Mouse (Mus musculus): Measurements from ENCODE around the gene Grik4. TPM values are rescaled to one million over a fixed set of nuclear protein-coding genes. Genes with fewer than 3 reads are reported as not detected.

The Grik4 gene
- total RNA-seq, 2 experiments from 2014 or later: 50.8 to 60.9 TPM

DNA sequence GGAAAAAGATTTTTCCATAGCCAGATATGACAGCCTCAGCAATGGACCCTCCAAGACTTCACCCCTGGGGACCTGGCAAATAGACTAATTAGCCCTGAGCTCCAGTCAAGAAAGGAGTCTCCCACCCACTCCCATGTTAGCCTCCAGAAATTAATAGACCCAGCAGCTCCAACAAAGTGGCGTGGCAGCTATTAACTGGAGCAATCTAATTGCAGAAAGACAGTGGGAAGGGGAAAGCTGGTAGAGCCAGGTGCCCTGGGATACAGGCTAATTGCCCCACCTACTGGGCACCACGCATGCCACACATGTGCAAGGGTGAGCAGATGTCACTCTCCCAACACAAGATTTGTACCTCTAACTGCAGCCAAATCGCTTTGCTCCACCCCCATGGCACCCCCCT, 342.8 kb downstream of the Grik4 start:
- no peak for DNase-seq (ENCODE audit: low spot score in 2 of 2)

- DNase-seq (ENCODE audit: low spot score in 2 of 2): no peak
Measured at GRCm38 (mm10) chr9:42597525-42597924, 346.8 kb downstream of the Grik4 start.

DNA sequence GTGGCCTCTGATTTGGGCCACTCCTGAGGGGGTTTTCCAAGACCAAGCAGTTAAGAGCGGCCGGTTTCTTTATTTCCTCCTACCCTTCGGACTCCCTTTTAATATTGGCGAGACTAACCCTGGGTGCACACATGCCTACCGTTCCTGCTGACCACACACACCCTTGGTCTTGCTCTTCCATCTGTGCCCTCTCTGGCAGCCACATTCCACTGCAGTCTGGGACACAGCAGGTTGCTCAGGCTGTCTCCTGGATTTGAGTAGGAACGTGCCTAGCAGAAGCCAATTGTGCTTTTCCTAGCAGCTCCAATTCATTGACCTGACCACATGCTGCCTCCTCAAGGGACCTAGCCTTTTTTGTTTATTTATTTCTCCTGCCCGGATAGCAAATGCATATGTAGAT, 365.8 kb downstream of the Grik4 start:
- no peak for DNase-seq (ENCODE audit: low spot score in 2 of 2)

DNA sequence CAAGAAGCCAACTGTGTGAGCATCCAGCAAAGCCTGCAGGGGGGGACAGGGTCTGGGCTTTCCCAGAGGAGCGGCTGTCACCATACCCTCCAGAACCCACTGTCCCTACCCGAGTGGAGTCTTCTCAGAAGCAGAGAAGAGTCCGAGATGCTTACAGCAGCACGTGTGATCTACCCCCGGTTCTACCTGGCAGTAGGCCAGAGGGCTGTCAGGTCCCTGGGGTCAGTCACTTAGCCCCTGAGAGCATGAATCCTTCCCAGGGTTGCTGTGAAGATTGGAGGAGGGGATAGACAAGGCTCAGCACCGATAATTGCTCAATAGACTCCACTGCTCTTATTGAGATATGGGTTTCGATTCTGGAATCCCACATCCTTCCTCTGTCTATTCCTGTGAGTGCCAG, 366.2 kb downstream of the Grik4 start:
- DNase-seq (ENCODE audit: low spot score in 2 of 2): no peak

- peak in 1 of 2 experiments; percentile 25 for DNase-seq (ENCODE audit: low spot score in 2 of 2)
Measured at GRCm38 (mm10) chr9:42573616-42574350, 370.5 kb downstream of the Grik4 start.

DNA sequence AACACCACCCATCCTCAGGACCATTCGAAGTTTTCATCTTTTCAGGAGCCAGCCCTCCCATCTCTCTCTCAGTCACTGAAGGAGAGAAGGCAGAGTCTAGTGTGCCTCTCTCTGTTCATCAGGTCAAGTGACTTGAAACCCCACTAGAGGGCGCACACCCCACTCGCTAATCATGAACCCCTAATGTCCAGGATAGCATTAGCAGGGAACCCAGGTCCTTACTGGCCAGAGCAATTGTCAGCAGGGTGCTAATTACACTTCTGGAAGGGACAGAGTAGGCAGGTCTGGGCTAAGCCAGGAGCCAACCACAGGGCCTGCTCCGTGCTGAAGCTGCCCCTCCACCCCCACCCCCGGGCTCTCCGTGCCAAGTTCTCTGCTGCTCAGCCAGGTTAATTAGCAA, 371.1 kb downstream of the Grik4 start:
- peak; percentile 75 to 84 for DNase-seq (ENCODE audit: low spot score in 2 of 2)

- no peak for DNase-seq (ENCODE audit: low spot score in 2 of 2)
Measured at GRCm38 (mm10) chr9:42565921-42566320, 378.4 kb downstream of the Grik4 start.

- no peak for DNase-seq (ENCODE audit: low spot score in 2 of 2)
Measured at GRCm38 (mm10) chr9:42555186-42555585, 389.1 kb downstream of the Grik4 start.

- DNase-seq (ENCODE audit: low spot score in 2 of 2): peak; percentile 97
Measured at GRCm38 (mm10) chr9:42550116-42550515, 394.2 kb downstream of the Grik4 start.

GRCm38 (mm10) chr9:42548981-42549380, 395.3 kb downstream of the Grik4 start:
- DNase-seq (ENCODE audit: low spot score in 2 of 2): no peak

- no peak for DNase-seq (ENCODE audit: low spot score in 2 of 2)
Measured at GRCm38 (mm10) chr9:42544521-42544920, 399.8 kb downstream of the Grik4 start.

- no peak for DNase-seq (ENCODE audit: low spot score in 2 of 2)
Measured at GRCm38 (mm10) chr9:42533491-42533890, 410.8 kb downstream of the Grik4 start.

DNA sequence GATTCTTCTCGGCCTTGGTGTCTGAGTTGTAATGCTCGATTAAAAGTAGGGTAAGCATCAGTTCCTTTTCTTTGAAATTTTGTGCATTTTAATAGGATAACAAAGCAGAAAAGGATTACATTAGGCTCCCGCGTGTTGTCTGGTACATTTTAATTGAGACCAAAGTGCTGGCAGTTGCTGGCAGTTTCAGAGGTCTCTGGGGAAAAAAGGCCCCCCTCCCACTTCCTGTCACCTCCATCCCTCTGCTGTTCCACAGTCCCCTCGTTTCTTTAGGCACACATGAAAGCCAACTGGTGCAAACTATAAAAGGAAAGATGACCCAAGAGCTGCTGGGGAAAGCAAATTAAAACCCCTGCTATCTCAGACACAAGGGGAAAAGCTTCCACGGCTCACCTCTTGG, 411.3 kb downstream of the Grik4 start:
- no peak for DNase-seq (ENCODE audit: low spot score in 2 of 2)

- no peak for DNase-seq (ENCODE audit: low spot score in 2 of 2)
Measured at GRCm38 (mm10) chr9:42531951-42532350, 412.3 kb downstream of the Grik4 start.

DNA sequence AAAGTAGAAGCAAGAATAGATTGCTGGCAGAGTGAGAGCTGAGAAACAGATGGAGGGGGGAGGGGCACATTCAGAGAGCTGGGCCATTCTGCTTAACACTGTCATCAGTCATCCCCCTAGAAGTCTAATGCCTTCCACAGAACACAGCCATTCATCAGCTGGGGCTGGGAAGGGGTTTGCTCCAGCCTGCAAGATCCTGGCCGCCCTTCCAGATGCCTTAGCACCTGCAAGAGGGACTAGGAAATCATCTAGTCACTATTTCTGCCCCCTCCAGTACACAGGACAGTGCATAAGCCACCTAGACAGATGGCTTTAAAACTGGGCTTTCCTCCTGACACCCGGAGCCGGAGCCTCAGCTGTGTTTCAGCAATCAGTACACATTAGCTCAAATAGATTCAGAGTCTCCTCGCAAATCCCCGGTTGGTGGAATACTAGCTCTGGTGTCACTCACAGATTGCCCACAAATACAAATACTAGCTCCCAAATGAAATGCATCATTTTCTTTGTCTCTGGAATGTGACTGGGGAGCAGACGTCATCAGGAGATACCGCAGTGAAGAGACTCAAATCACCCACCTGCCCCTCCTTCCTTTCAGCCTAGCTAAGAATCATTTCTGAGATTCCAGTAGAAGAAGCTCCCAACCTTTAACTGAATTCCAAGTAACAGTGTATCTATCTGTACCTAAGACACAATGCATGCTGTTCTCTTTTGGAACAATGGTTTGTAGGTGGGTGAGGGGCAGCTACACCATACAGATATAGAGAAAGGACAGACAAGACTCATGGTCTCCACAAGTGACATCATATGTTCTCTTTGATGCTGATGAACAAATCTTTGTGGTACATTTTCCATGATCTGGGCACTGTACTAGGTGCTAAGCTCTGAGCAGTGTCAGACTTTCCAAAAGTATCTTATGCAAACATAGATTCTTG, 413.8 kb downstream of the Grik4 start:
- peak; percentile 52 to 68 for DNase-seq (ENCODE audit: low spot score in 2 of 2)

GRCm38 (mm10) chr9:42520587-42521084, 423.7 kb downstream of the Grik4 start:
- peak; percentile 71 to 80 for DNase-seq (ENCODE audit: low spot score in 2 of 2)

- no peak for DNase-seq (ENCODE audit: low spot score in 2 of 2)
Measured at GRCm38 (mm10) chr9:42518163-42518562, 426.1 kb downstream of the Grik4 start.

GRCm38 (mm10) chr9:42513159-42513558, 431.1 kb downstream of the Grik4 start:
- no peak for DNase-seq (ENCODE audit: low spot score in 2 of 2)

GRCm38 (mm10) chr9:42512312-42512711, 432.0 kb downstream of the Grik4 start:
- no peak for DNase-seq (ENCODE audit: low spot score in 2 of 2)

DNA sequence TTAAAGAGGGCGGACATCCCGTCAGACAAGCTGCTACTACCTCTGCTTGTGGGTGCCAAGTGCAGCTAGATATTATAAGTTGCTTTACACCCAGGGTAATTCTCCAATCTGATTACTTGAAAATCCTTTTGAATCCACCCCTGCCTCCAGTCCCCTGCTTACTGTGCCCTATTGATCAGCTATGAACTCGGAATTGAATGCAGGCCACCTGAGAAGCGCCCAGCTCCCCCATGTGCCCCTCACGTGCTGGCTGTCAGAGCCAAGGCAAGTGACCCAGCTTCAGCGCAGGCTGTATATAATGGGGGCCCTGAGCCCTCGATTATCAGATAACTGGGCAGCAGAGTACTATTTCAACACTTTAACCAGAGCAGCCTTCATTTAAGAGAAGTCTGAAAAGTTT, 436.1 kb downstream of the Grik4 start:
- no peak for DNase-seq (ENCODE audit: low spot score in 2 of 2)

GRCm38 (mm10) chr9:42507709-42508108, 436.6 kb downstream of the Grik4 start, which contains the start of gene Tbcel:
Tbcel (minus strand) TSS chr9:42507809.
- no peak for DNase-seq (ENCODE audit: low spot score in 2 of 2)

DNA sequence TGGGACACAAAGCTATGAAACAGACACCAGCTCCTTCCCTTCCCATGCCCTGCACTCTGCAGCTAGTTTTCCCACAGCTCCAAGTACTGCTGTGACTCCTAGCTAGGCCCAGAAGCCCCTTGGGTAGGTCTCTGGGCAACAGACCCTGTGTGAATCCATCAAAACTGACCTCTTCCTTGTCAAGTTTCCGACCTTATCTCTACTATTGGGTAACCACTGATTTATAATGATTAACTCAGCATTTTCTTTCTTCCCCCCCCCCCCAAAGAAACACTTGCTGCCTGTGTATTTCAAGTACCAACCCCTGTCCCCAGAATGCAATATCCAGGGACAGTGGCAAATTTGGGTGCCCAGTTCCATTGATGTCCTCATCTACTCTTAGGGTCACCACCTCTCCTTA, 437.3 kb downstream of the Grik4 start:
- DNase-seq (ENCODE audit: low spot score in 2 of 2): no peak

Data from layer of hippocampus, postnatal 10 days (tissue).